Mouse (Mus musculus): ENCODE measurements at regions not wholly inside any gene's neighbourhood (a gene's known extent, or its start where the extent isn't known, plus 50 kb on each side); places are given as distances from the start of the nearest gene placed in this dataset.

GRCm38 (mm10) chr8:57249061-57249460 lies 71.7 kb upstream of the Hand2 start:
- no peak overlapping the region for H3K4me2 ChIP-seq (ENCODE audit: low read length)
- TF ChIP-seq CTCF (IDR thresholded peaks at IDR 0.05; ENCODE audit: low read depth), result no peak
- H3K9me3 ChIP-seq (replicated peaks; ENCODE audit: low read length), result no peaks in the 10 kb centered on the region
- H3K36me3 ChIP-seq (ENCODE audit: insufficient read depth, low read length), result no peaks in the 10 kb centered on the region
- no peak overlapping the region for H3K9ac ChIP-seq (ENCODE audit: low read depth, low read length)
- no peaks in the 10 kb centered on the region for H3K4me1 ChIP-seq (replicated peaks; ENCODE audit: insufficient read depth, low read length)
- no peak overlapping the region for H3K4me3 ChIP-seq (replicated peaks; ENCODE audit: low read depth, low read length)
- ATAC-seq (replicated peaks; ENCODE audit: low FRiP score, low read depth), result no peak
- no peaks in the 10 kb centered on the region for H3K27me3 ChIP-seq (ENCODE audit: insufficient read depth, low read length)
- no peak for DNase-seq (ENCODE audit: low spot score)
- H3K27ac ChIP-seq, result no peak overlapping the region
- 74% methylated on average over 5 of the region's 5 CpGs for WGBS
